Mouse (Mus musculus): ENCODE measurements around the gene Grik3.

Grik3 gene

GRCm38 (mm10) chr4:125490661-125491504, at the start of gene Grik3:
Gene Grik3, plus strand, starts transcription at chr4:125490700.
- no peak for DNase-seq

- DNase-seq = peak; percentile 36
Measured at GRCm38 (mm10) chr4:125441821-125442220, 48.7 kb upstream of the Grik3 start.

GRCm38 (mm10) chr4:125444366-125444765, 46.1 kb upstream of the Grik3 start:
- no peak for DNase-seq

- no peak for DNase-seq
Measured at GRCm38 (mm10) chr4:125450602-125451321, 39.7 kb upstream of the Grik3 start.

- DNase-seq = no peak
Measured at GRCm38 (mm10) chr4:125451821-125452220, 38.7 kb upstream of the Grik3 start.

- DNase-seq = no peak
Measured at GRCm38 (mm10) chr4:125456506-125456905, 34.0 kb upstream of the Grik3 start.

GRCm38 (mm10) chr4:125457152-125458093, 33.1 kb upstream of the Grik3 start:
- DNase-seq = peak; percentile 50

GRCm38 (mm10) chr4:125459791-125460190, 30.7 kb upstream of the Grik3 start:
- DNase-seq = no peak

GRCm38 (mm10) chr4:125469711-125470372, 20.7 kb upstream of the Grik3 start:
- no peak for DNase-seq

GRCm38 (mm10) chr4:125474903-125475302, 15.6 kb upstream of the Grik3 start:
- DNase-seq = no peak

- no peak for DNase-seq
Measured at GRCm38 (mm10) chr4:125478071-125478470, 12.4 kb upstream of the Grik3 start.

- DNase-seq = no peak
Measured at GRCm38 (mm10) chr4:125481256-125481655, 9.2 kb upstream of the Grik3 start.

- no peak for DNase-seq
Measured at GRCm38 (mm10) chr4:125484131-125484530, 6.4 kb upstream of the Grik3 start.

- DNase-seq = no peak
Measured at GRCm38 (mm10) chr4:125485416-125486239, 4.9 kb upstream of the Grik3 start.

- DNase-seq = no peak
Measured at GRCm38 (mm10) chr4:125486616-125487015, 3.9 kb upstream of the Grik3 start.

GRCm38 (mm10) chr4:125487031-125487430, 3.5 kb upstream of the Grik3 start:
- DNase-seq = no peak

GRCm38 (mm10) chr4:125488796-125489637, 1.5 kb upstream of the Grik3 start:
- no peak for DNase-seq

- no peak for DNase-seq
Measured at GRCm38 (mm10) chr4:125489901-125490590, 454 bp upstream of the Grik3 start.

GRCm38 (mm10) chr4:125491505-125492121, 1.1 kb downstream of the Grik3 start:
- no peak for DNase-seq

Measured in kidney, adult 11 months (tissue).